Mouse (Mus musculus): ENCODE measurements at regions not wholly inside any gene's neighbourhood (a gene's known extent, or its start where the extent isn't known, plus 50 kb on each side); places are given as distances from the start of the nearest gene placed in this dataset.

DNA sequence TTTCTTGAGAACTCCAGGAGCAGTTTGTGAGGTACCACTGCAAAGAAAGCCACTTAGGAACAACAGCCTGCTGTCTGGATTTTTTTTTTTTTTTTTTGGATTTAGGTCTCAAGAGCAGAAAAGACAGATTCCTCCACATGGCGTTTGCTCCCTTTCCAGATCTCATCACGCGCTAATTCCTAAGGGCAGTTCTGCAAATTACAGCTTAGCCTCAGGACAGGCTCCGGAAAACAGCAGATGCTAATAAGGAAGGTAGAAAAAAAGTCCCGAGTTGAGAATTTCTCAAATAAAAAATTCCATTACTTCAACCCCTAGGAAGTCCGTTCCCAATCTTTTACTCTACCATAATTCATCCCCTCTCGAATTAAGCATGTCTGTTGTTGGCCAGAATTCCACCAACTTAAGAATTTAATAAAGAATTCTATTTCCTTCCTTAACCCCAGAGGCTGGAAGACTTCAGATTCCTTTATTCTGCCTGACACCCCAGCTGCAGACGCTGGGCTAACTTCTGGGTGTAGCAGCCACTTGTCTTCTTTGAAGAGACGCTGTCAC, 90.3 kb upstream of the Map4k3 start:
- H3K4me3 ChIP-seq (replicated peaks; ENCODE audit: extremely low read depth, low read depth, low read length), result no peak overlapping the region
- WGBS, result 62% methylated on average over 9 of the region's 9 CpGs
- DNase-seq, result no peak
- TF ChIP-seq CTCF (IDR thresholded peaks at IDR 0.05; ENCODE audit: insufficient read depth, low read length) (no peak), POLR2A (IDR thresholded peaks at IDR 0.05; ENCODE audit: borderline replicate concordance, extremely low read depth, low read depth, low read length) (no peak)
- no peaks in the 10 kb centered on the region; the same call in 1 of the 2 replicates for H3K4me1 ChIP-seq (ENCODE audit: control insufficient read depth, insufficient read depth, low read length)

DNA sequence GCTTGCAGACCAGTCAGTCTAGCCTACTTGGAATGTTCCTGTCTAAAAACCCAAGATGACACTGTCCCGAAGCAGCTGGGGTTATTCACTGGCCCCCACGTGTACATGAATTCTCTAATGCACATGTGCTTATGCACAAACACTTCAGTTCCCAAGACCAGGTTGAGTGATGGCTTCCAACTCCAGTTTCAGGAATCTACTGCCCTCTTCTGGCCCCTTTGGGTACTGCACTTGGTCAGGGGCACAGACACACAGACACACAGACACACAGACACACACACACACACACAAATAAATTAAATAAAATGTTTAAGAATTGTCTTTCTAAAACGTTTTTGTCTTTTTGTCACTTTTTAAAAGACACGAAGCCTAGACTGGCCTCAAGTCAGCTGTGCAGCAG, 87.5 kb upstream of the Map4k3 start:
- DNase-seq, result no peak
- TF ChIP-seq CTCF (IDR thresholded peaks at IDR 0.05; ENCODE audit: insufficient read depth, low read length) (peak; percentile 47), POLR2A (IDR thresholded peaks at IDR 0.05; ENCODE audit: borderline replicate concordance, extremely low read depth, low read depth, low read length) (no peak)
- Histone ChIP-seq H3K4me1 (ENCODE audit: control insufficient read depth, insufficient read depth, low read length) (no peaks in the 10 kb centered on the region; the same call in 1 of the 2 replicates), H3K4me3 (replicated peaks; ENCODE audit: extremely low read depth, low read depth, low read length) (no peak overlapping the region)
- 78% methylated on average over 4 of the region's 4 CpGs for WGBS

GRCm38 (mm10) chr17:80813194-80813593, 84.9 kb upstream of the Map4k3 start:
- TF ChIP-seq POLR2A (IDR thresholded peaks at IDR 0.05; ENCODE audit: borderline replicate concordance, extremely low read depth, low read depth, low read length), result no peak
- TF ChIP-seq CTCF (IDR thresholded peaks at IDR 0.05; ENCODE audit: insufficient read depth, low read length), result no peak
- H3K4me3 ChIP-seq (replicated peaks; ENCODE audit: extremely low read depth, low read depth, low read length), result no peak overlapping the region
- no peaks in the 10 kb centered on the region for H3K4me1 ChIP-seq (ENCODE audit: control insufficient read depth, insufficient read depth, low read length)
- no peak for DNase-seq
- WGBS, result 74% methylated on average over 10 of the region's 10 CpGs

- TF ChIP-seq CTCF (IDR thresholded peaks at IDR 0.05; ENCODE audit: insufficient read depth, low read length) (no peak), POLR2A (IDR thresholded peaks at IDR 0.05; ENCODE audit: borderline replicate concordance, extremely low read depth, low read depth, low read length) (no peak)
- Histone ChIP-seq H3K4me3 (replicated peaks; ENCODE audit: extremely low read depth, low read depth, low read length) (no peak overlapping the region), H3K4me1 (ENCODE audit: control insufficient read depth, insufficient read depth, low read length) (peaks cover 3% of the 10 kb centered on the region)
- no peak for DNase-seq
- WGBS, result 89% methylated on average over 5 of the region's 5 CpGs
Observed at GRCm38 (mm10) chr17:80809275-80809674, 81.0 kb upstream of the Map4k3 start.

- TF ChIP-seq CTCF (IDR thresholded peaks at IDR 0.05; ENCODE audit: insufficient read depth, low read length) (no peak), POLR2A (IDR thresholded peaks at IDR 0.05; ENCODE audit: borderline replicate concordance, extremely low read depth, low read depth, low read length) (no peak)
- DNase-seq, result no peak
- WGBS, result 18% methylated on average over 10 of the region's 10 CpGs
- peaks cover 6% of the 10 kb centered on the region for H3K4me1 ChIP-seq (ENCODE audit: control insufficient read depth, insufficient read depth, low read length)
- H3K4me3 ChIP-seq (replicated peaks; ENCODE audit: extremely low read depth, low read depth, low read length), result no peak overlapping the region
Observed at GRCm38 (mm10) chr17:80808069-80808468, 79.8 kb upstream of the Map4k3 start.

DNA sequence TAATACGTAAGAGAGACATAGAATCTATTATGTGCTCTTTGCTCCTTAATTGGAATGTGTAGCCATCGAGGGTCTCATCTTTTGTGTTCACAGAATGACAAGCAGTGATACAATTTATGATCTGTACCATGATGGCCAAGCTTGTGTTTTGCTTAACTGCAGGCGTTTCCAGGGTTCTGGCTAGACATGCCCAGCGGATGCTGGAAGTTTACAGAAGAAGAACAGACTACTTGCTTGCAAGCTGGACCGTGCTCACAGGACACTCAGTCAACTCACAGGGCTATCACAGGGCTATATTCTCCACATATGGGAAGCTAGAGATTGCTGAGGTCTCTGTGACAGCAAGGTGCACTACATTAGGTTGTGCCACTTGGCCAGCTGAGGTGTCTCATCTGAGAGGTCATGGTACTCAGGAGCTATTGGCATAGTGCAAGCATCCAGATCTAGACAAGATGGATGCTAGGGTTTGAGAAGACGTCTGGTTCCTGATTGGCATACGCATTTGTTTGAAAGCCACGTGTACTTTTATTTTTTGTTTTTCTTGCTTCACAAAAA, 75.2 kb upstream of the Map4k3 start:
- 42% methylated on average over 8 of the region's 8 CpGs for WGBS
- Histone ChIP-seq H3K4me3 (replicated peaks; ENCODE audit: extremely low read depth, low read depth, low read length) (no peak overlapping the region), H3K4me1 (ENCODE audit: control insufficient read depth, insufficient read depth, low read length) (peaks cover 17% of the 10 kb centered on the region)
- TF ChIP-seq POLR2A (IDR thresholded peaks at IDR 0.05; ENCODE audit: borderline replicate concordance, extremely low read depth, low read depth, low read length), result no peak
- no peak for TF ChIP-seq CTCF (IDR thresholded peaks at IDR 0.05; ENCODE audit: insufficient read depth, low read length)
- DNase-seq, result no peak

- H3K4me1 ChIP-seq (ENCODE audit: control insufficient read depth, insufficient read depth, low read length), result peaks cover 16% of the 10 kb centered on the region
- WGBS, result 26% methylated on average over 10 of the region's 10 CpGs
- DNase-seq, result peak; percentile 41
- H3K4me3 ChIP-seq (replicated peaks; ENCODE audit: extremely low read depth, low read depth, low read length), result no peak overlapping the region
- TF ChIP-seq POLR2A (IDR thresholded peaks at IDR 0.05; ENCODE audit: borderline replicate concordance, extremely low read depth, low read depth, low read length), result no peak
- TF ChIP-seq CTCF (IDR thresholded peaks at IDR 0.05; ENCODE audit: insufficient read depth, low read length), result no peak
Observed at GRCm38 (mm10) chr17:80802622-80803021, 74.3 kb upstream of the Map4k3 start.

DNA sequence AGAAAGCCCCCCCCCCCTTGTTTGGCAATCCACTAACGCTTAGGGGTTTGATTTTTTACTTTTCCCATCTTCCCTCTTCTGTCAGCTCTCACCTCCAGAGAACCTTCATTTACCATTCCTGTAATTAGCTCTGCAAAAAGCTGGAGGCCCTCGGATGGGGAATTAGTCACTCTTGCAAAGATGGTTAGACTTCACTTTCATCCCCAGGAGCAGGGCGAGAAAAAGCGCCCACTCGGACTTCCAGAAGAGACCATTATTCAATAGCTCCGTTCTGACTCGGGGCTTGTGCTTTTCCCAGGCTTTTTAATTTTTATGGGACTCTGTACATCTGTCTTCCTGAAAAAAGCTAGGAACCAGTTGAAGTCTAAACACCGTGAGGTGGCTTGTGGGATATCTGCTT, 73.7 kb upstream of the Map4k3 start:
- Histone ChIP-seq H3K4me3 (replicated peaks; ENCODE audit: extremely low read depth, low read depth, low read length) (no peak overlapping the region), H3K4me1 (ENCODE audit: control insufficient read depth, insufficient read depth, low read length) (peaks cover 16% of the 10 kb centered on the region)
- no peak for DNase-seq
- no peak for TF ChIP-seq POLR2A (IDR thresholded peaks at IDR 0.05; ENCODE audit: borderline replicate concordance, extremely low read depth, low read depth, low read length)
- no peak for TF ChIP-seq CTCF (IDR thresholded peaks at IDR 0.05; ENCODE audit: insufficient read depth, low read length)
- WGBS, result 24% methylated on average over 8 of the region's 8 CpGs

- TF ChIP-seq CTCF (IDR thresholded peaks at IDR 0.05; ENCODE audit: insufficient read depth, low read length) (no peak), POLR2A (IDR thresholded peaks at IDR 0.05; ENCODE audit: borderline replicate concordance, extremely low read depth, low read depth, low read length) (peak; percentile 35; the same call in 1 of the 2 replicates)
- WGBS, result 3% methylated on average over 16 of the region's 16 CpGs
- H3K4me1 ChIP-seq (ENCODE audit: control insufficient read depth, insufficient read depth, low read length), result peaks cover 16% of the 10 kb centered on the region
- peak overlapping the region; percentile 45 for H3K4me3 ChIP-seq (replicated peaks; ENCODE audit: extremely low read depth, low read depth, low read length)
- DNase-seq, result peak; percentile 78
Observed at GRCm38 (mm10) chr17:80801451-80801983, 73.2 kb upstream of the Map4k3 start.

- DNase-seq, result peak; percentile 39
- no peak for TF ChIP-seq CTCF (IDR thresholded peaks at IDR 0.05; ENCODE audit: insufficient read depth, low read length)
- TF ChIP-seq POLR2A (IDR thresholded peaks at IDR 0.05; ENCODE audit: borderline replicate concordance, extremely low read depth, low read depth, low read length), result 0 out of 2 replicates have a peak, but pooled peaks have one; percentile 7
- WGBS, result 35% methylated on average over 13 of the region's 13 CpGs
- Histone ChIP-seq H3K4me3 (replicated peaks; ENCODE audit: extremely low read depth, low read depth, low read length) (peak overlapping the region; percentile 2), H3K4me1 (ENCODE audit: control insufficient read depth, insufficient read depth, low read length) (peaks cover 16% of the 10 kb centered on the region)
Observed at GRCm38 (mm10) chr17:80800877-80801276, 72.6 kb upstream of the Map4k3 start.

Data from lung, adult 2 months (tissue).